Mouse (Mus musculus) heart, postnatal 0 days (tissue): ENCODE results near the gene Evi5l.

Source experiments
- CTCF ChIP-seq: IDR thresholded peaks from 2 replicates; pipeline ENCODE4 v1.5.1; 2016; ENCODE audit warnings: antibody characterized with exemption, control low read depth, low read depth
- EP300 ChIP-seq: IDR thresholded peaks from 2 replicates; pipeline ENCODE4 v1.6.1; 2016; ENCODE audit warnings: antibody characterized with exemption, low read depth

DNA sequence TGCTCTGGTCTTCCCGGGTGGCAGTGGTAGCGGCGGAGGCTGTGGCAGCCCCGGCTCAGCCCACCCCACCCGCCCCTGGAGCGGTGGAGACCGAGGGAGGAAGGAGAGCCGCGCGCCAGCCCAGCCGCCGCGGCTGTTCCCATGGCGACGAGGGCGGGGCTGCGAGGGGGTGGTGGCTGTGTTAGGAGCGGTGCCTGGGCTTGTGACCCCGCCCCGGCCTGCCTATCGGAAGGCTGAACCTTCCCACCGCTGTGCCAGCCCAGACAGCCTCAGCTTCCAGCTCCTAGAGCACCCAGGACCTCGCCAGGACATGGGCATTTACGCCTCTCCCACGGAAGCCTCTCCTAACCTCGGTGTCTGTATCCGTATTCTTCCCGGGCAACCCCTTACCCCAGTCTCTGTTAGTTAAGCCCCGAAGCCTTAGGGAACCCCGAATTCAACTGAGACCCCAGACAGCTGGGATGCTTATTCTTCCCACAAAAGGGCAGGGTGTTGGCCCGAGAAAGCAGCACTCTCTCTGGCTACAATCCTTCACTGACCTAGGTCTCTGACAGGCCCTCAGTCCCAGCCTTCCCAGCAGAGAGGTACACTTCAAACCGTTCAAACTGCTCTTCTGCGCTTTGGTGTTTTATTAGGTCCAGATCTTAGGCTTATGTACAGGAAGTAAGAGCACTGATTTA lies 92.9 kb downstream of the Evi5l start, which contains the start of gene Ctxn1:
- TF ChIP-seq CTCF = no peak
- TF ChIP-seq EP300 = no peak
